Mouse (Mus musculus): ENCODE data around the gene 1110004F10Rik. TPM values are rescaled to one million over a fixed set of nuclear protein-coding genes. Genes with fewer than 3 reads are reported as not detected.
"Not testable (repeated sequence)": the region's sequence is repeated elsewhere in the genome, so short reads cannot be mapped to it uniquely, and the experiment has no call there.

1110004F10Rik gene
- total and polyA plus RNA-seq, 3 experiments: 38.9 to 54.0 (median 51.3) TPM

- Histone ChIP-seq H3K27ac (no peak overlapping the region), H3K9ac (ENCODE audit: low read depth, low read length) (no peak overlapping the region), H3K79me2 (replicated peaks; ENCODE audit: control insufficient read depth, insufficient read depth, low read length) (no peaks in the 10 kb centered on the region), H3K36me3 (ENCODE audit: control insufficient read depth, insufficient read depth, low read length) (no peaks in the 10 kb centered on the region), H3K4me1 (ENCODE audit: control insufficient read depth, insufficient read depth, low read length) (no peaks in the 10 kb centered on the region), H3K4me3 (no peak overlapping the region), H3K27me3 (ENCODE audit: control insufficient read depth, insufficient read depth, low read length) (no peaks in the 10 kb centered on the region)
- intact Hi-C loops (cut with DNase I): no loop called here
- WGBS: 18% methylated on average over 1 of the region's 1 CpGs
- DNase-seq: no peak
- TF ChIP-seq CTCF (IDR thresholded peaks at IDR 0.05) (peak; percentile 31), EP300 (IDR thresholded peaks at IDR 0.05; ENCODE audit: insufficient read depth, low read depth, low read length) (no peak)
Observed at GRCm38 (mm10) chr7:116060739-116061138, 21.5 kb downstream of the 1110004F10Rik start.

GRCm38 (mm10) chr7:116084366-116084765, 45.2 kb downstream of the 1110004F10Rik start, which contains the start of gene Gm4353:
TSS of gene Gm4353 (minus strand) at chr7:116084635.
- H3K9ac ChIP-seq (ENCODE audit: low read depth, low read length); H3K27me3 ChIP-seq (ENCODE audit: control insufficient read depth, insufficient read depth, low read length); DNase-seq; H3K79me2 ChIP-seq (replicated peaks; ENCODE audit: control insufficient read depth, insufficient read depth, low read length); H3K4me1 ChIP-seq (ENCODE audit: control insufficient read depth, insufficient read depth, low read length); H3K27ac ChIP-seq; H3K36me3 ChIP-seq (ENCODE audit: control insufficient read depth, insufficient read depth, low read length); H3K4me3 ChIP-seq; intact Hi-C loops (cut with DNase I): not testable (repeated sequence)
- WGBS: 94% methylated on average over 11 of the region's 11 CpGs

- Histone ChIP-seq H3K27ac (peak overlapping the region; percentile 89), H3K79me2 (replicated peaks; ENCODE audit: control insufficient read depth, insufficient read depth, low read length) (peaks cover 1% of the 10 kb centered on the region; the same call in 1 of the 2 replicates), H3K27me3 (ENCODE audit: control insufficient read depth, insufficient read depth, low read length) (0 out of 2 replicates have a peak, but pooled peaks cover 2% of the 10 kb centered on the region), H3K9ac (ENCODE audit: low read depth, low read length) (peak overlapping the region; percentile 81), H3K4me1 (ENCODE audit: control insufficient read depth, insufficient read depth, low read length) (peaks cover 7% of the 10 kb centered on the region), H3K36me3 (ENCODE audit: control insufficient read depth, insufficient read depth, low read length) (peaks cover 10% of the 10 kb centered on the region), H3K4me3 (peak overlapping the region; percentile 62)
- DNase-seq: peak; percentile 90 to 96
- TF ChIP-seq POLR2A (IDR thresholded peaks at IDR 0.05; ENCODE audit: insufficient read depth, low read depth, low read length) (peak; percentile 97), EP300 (IDR thresholded peaks at IDR 0.05; ENCODE audit: insufficient read depth, low read depth, low read length) (no peak), CTCF (IDR thresholded peaks at IDR 0.05) (peak; percentile 60)
- intact Hi-C loops (cut with DNase I): no loop called here
- under 1% methylated on average over 38 of the region's 38 CpGs for WGBS
Observed at GRCm38 (mm10) chr7:116092710-116093465, 53.7 kb downstream of the 1110004F10Rik start.

DNA sequence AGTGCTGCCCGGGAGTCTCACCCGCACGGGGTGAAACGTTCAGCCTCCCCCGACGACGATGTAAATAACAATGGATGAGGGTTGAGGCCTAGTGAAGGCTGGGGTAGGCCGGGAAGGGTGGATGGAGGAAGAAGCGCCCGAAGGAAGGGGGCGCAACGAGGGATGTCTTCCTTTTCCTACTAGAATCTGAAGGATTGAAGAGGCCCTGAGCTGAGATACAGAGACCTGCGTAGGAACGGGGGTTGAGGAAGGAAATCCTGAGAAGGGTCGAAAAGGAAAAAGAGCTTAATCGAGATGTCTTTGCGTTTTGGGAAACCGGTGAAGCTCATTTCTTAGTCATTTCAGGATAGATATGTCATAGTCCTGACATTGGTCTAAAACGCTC, 54.3 kb downstream of the 1110004F10Rik start:
- H3K27me3 ChIP-seq (ENCODE audit: control insufficient read depth, insufficient read depth, low read length): no peaks in the 10 kb centered on the region
- H3K36me3 ChIP-seq (ENCODE audit: control insufficient read depth, insufficient read depth, low read length): peaks cover 10% of the 10 kb centered on the region

DNA sequence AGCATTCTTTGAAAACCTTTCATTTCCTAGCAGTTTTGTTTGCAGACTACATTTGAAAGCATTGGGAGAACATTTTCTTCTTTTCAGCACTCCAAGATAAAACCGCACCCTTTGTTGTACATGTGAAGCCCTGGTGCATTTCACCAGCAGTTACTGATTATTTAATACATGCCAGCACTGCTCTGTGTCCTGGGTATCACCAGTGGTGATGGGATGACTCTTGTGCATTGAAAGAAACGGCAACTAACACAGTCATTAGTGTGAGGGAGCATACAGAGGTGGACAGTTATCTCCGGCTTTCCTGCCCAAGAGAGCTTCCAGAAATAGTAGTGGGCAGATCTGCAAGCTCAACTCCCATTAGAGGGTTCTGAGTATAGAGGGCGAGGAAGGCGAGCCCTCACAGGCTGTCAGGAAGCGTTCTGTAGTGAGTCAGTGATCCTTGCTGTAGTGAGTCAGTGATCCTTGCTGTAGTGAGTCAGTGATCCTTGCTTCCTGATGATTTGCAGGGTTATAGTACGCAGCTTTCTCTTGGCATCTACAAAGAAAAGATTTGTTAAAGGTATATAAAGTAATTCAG, 60.8 kb downstream of the 1110004F10Rik start:
- 16% methylated on average over 7 of the region's 7 CpGs for whole genome bisulfite sequencing
- intact Hi-C loops (cut with DNase I): no loop called here

More for the DNA sequence above, 54.3 kb downstream of the 1110004F10Rik start:
- Histone ChIP-seq H3K27ac (peak overlapping the region; percentile 89), H3K79me2 (replicated peaks; ENCODE audit: control insufficient read depth, insufficient read depth, low read length) (peaks cover 1% of the 10 kb centered on the region; the same call in 1 of the 2 replicates), H3K4me1 (ENCODE audit: control insufficient read depth, insufficient read depth, low read length) (peaks cover 7% of the 10 kb centered on the region), H3K9ac (ENCODE audit: low read depth, low read length) (peak overlapping the region; percentile 81), H3K4me3 (peak overlapping the region; percentile 62)
- TF ChIP-seq POLR2A (IDR thresholded peaks at IDR 0.05; ENCODE audit: insufficient read depth, low read depth, low read length): no peak
- no peak for TF ChIP-seq EP300 (IDR thresholded peaks at IDR 0.05; ENCODE audit: insufficient read depth, low read depth, low read length)
- no peak for TF ChIP-seq CTCF (IDR thresholded peaks at IDR 0.05)
- WGBS: under 1% methylated on average over 19 of the region's 19 CpGs
- intact Hi-C loops (cut with DNase I): no loop called here
- no peak for DNase-seq

DNA sequence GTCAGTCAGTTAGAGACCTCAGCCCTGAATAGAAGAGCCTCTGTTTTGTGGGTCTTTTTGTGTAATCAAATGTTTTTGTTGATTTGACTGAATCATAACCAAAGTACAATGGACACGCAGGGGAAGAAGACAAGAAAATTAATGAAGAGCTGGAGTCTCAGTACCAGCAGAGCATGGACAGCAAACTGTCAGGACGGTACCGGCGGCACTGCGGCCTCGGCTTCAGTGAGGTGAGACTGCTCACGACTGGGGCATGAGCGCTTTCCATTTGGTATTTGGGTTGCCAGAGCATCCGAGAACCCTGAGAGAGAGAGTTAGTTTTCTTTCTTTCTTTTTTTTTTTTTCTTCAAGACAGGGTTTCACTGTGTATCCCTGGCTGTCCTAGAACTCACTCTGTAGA, 63.9 kb downstream of the 1110004F10Rik start:
- intact Hi-C loops (cut with DNase I): no loop called here
- no peaks in the 10 kb centered on the region for H3K79me2 ChIP-seq (replicated peaks; ENCODE audit: control insufficient read depth, insufficient read depth, low read length)

More for the DNA sequence above, 60.8 kb downstream of the 1110004F10Rik start:
- Histone ChIP-seq H3K9ac (ENCODE audit: low read depth, low read length) (no peak overlapping the region), H3K4me3 (no peak overlapping the region), H3K27me3 (ENCODE audit: control insufficient read depth, insufficient read depth, low read length) (no peaks in the 10 kb centered on the region), H3K79me2 (replicated peaks; ENCODE audit: control insufficient read depth, insufficient read depth, low read length) (peaks cover 1% of the 10 kb centered on the region; the same call in 1 of the 2 replicates), H3K4me1 (ENCODE audit: control insufficient read depth, insufficient read depth, low read length) (peaks cover 2% of the 10 kb centered on the region), H3K27ac (peak overlapping the region; percentile 16; the same call in 1 of the 2 replicates), H3K36me3 (ENCODE audit: control insufficient read depth, insufficient read depth, low read length) (peaks cover 20% of the 10 kb centered on the region)
- no peak for TF ChIP-seq POLR2A (IDR thresholded peaks at IDR 0.05; ENCODE audit: insufficient read depth, low read depth, low read length)
- no peak for TF ChIP-seq EP300 (IDR thresholded peaks at IDR 0.05; ENCODE audit: insufficient read depth, low read depth, low read length)
- TF ChIP-seq CTCF (IDR thresholded peaks at IDR 0.05): no peak
- DNase-seq: peak; percentile 21 to 27

More for the DNA sequence above, 63.9 kb downstream of the 1110004F10Rik start:
- H3K27me3 ChIP-seq (ENCODE audit: control insufficient read depth, insufficient read depth, low read length): no peaks in the 10 kb centered on the region
- DNase-seq: no peak
- WGBS: 95% methylated on average over 9 of the region's 9 CpGs
- H3K9ac ChIP-seq (ENCODE audit: low read depth, low read length): no peak overlapping the region
- no peak overlapping the region for H3K4me3 ChIP-seq
- TF ChIP-seq POLR2A (IDR thresholded peaks at IDR 0.05; ENCODE audit: insufficient read depth, low read depth, low read length): no peak
- H3K36me3 ChIP-seq (ENCODE audit: control insufficient read depth, insufficient read depth, low read length): peaks cover 17% of the 10 kb centered on the region
- H3K27ac ChIP-seq: no peak overlapping the region
- H3K4me1 ChIP-seq (ENCODE audit: control insufficient read depth, insufficient read depth, low read length): peaks cover 2% of the 10 kb centered on the region

Data from heart, adult 2 months (tissue).